Mouse (Mus musculus): ENCODE measurements around the gene Rere.

DNA sequence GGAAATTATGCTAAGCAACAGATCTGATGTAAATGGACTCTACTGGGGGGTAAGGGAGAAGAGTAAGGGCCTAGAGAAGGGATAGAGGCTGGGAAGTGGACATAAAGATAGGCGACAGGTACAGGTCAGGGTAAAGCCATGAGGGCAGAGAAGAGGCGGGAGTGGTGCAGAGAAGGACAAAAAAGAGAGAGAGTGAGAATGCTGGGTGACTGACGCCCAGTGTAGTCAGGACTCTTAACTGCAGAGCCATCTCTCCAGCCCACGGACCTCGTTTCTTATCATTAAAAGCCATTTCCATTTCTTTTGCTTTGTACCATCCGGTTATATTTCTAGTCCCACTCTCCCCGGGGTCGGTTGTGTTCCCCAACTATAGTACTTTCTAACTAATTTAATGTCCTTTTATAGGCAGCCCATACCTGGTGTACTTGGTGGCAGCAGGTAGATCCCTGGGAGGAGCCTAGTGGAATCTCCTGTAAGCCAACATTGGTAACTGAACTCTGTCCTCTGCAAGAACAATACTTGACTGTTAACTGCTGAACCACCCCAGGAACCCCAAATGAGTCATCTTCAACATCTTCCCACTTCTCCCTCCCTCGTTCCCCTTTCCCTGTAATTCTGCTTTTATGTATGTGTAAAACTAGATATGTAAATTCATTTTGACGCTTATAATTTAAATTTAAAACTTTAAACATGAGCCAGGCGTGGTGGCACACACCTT, 223.0 kb downstream of the Rere start:
- no peak for TF ChIP-seq CTCF (IDR thresholded peaks at IDR 0.05; ENCODE audit: low read depth)
- no peak for TF ChIP-seq EP300 (optimal IDR thresholded peaks at IDR 0.05)
